Mouse (Mus musculus) intestine, postnatal 0 days (tissue): Measurements from ENCODE around the gene Obscn. TPM values are rescaled to one million over a fixed set of nuclear protein-coding genes. Genes with fewer than 3 reads are reported as not detected.

Source experiments
- ATAC-seq: fragments of 200-750 bp; cut with Nextera tagmentation; 2 replicates; pipeline ENCODE4 v1.8.0; 2017; ENCODE audit warnings: mild to moderate bottlenecking, moderate TSS enrichment, moderate library complexity
- H3K27ac ChIP-seq: fragments of 300-500 bp; sonication (generic); 2 replicates; pipeline ENCODE4 v1.5.1; 2014; ENCODE audit warnings: mild to moderate bottlenecking, low read depth, low read length, moderate library complexity
- H3K27me3 ChIP-seq: fragments of 300-500 bp; sonication (generic); replicated peaks from 2 replicates; pipeline ENCODE4 v1.6.1; 2014; ENCODE audit warnings: low read length, mixed read lengths; ENCODE audit not compliant: control insufficient read depth, insufficient read depth
- H3K36me3 ChIP-seq: fragments of 300-500 bp; sonication (generic); 2 replicates; pipeline ENCODE4 v1.6.1; 2014; ENCODE audit warnings: mild to moderate bottlenecking, moderate library complexity; ENCODE audit not compliant: control insufficient read depth, insufficient read depth
- H3K4me1 ChIP-seq: fragments of 300-500 bp; sonication (generic); replicated peaks from 2 replicates; pipeline ENCODE4 v1.6.1; 2014; ENCODE audit warnings: antibody characterized with exemption, low read length, mixed read lengths; ENCODE audit not compliant: control insufficient read depth, insufficient read depth
- H3K4me2 ChIP-seq: fragments of 300-500 bp; sonication (generic); replicated peaks from 2 replicates; pipeline ENCODE4 v1.6.1; 2014; ENCODE audit warnings: low read depth, mild to moderate bottlenecking, moderate library complexity
- H3K4me3 ChIP-seq: fragments of 300-500 bp; sonication (generic); 2 replicates; pipeline ENCODE4 v1.5.1; 2014; ENCODE audit warnings: low read depth, low read length
- H3K9ac ChIP-seq: fragments of 300-500 bp; sonication (generic); 2 replicates; pipeline ENCODE4 v1.6.1; 2014; ENCODE audit warnings: mild to moderate bottlenecking, low read depth, low read length
- H3K9me3 ChIP-seq: fragments of 300-500 bp; sonication (generic); 2 replicates; pipeline ENCODE4 v1.6.1; 2016; ENCODE audit warnings: mixed run types; ENCODE audit not compliant: control insufficient read depth
- CTCF ChIP-seq: sonication (generic); IDR thresholded peaks from 2 replicates; pipeline ENCODE4 v1.5.1; 2016; ENCODE audit warnings: low read depth, mild to moderate bottlenecking, control low read depth, antibody characterized with exemption, moderate library complexity
- WGBS: fragments of 180-500 bp; shearing (Covaris S2); extraction: QIAGEN DNeasy Blood & Tissue Kit; methylation state at CpG from one replicate; pipeline ENCODE4 v1.1.7; 2014; 5-methylcytosine and 5-hydroxymethylcytosine counted together
- polyA plus RNA-seq: library from polyadenylated mRNA; unstranded; fragments of >200 nt; fragmentation: Nextera tagmentation; extraction: Ambion mirVana; gene quantifications from 2 replicates; pipeline ENCODE4 v1.2.1, GENCODE M21; 2015

The Obscn gene
- polyA plus RNA-seq, 1 experiment from 2014 or later: 0.23 TPM

DNA sequence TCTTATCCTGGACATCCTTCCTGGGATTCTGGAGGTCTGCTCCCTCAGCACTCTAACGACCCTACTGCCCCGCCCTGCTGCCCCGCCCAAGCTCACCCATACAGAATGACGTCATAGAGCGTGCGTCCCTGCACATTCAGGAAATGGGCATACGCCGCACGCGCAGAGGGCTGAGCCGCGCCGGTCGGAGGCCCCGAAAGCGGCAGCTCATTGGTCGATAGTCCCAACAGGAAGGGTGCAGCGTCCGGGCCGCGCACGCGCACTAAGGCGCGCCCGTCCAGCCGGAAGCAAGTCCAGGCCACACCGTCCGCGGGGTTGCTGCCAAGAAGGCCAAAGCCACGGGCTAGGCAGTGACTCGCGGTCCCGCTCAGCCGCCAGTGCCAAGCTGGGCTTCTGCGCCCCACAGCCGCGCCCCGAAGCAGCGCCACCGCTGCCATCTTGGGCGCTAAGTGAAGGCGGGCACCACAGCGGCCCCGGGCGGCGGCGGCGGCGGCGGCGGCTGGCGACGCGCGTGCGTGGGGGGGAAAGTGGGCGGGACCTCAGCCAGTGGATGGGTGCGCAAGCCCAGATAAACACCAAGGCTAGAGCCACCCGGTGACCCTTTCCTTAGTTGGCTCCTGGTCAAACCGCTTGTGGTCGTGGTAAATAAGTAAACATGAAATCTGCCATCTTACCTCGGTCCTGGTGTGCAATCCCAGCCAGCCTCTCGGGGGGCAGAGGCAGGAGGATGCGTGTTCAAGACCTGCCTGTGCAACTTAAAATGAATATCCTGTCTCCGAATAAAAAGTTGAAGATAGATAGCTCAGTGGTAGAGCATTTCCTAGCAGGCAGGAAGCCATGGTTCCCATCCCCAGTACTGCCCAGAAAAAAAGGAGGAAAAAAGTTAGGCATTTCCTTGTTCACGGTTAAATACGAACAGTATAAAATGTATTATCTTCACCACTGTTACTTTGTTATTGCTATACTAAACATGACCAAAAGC, 27.3 kb upstream of the Obscn start, which contains the start of gene Iba57:
Iba57 (minus strand) TSS at position 485 of the 982 bp plus-strand sequence.
- H3K27me3 ChIP-seq: no peaks in the 10 kb centered on the region
- 0 out of 2 replicates have a peak, but pooled peaks cover 6% of the 10 kb centered on the region for H3K36me3 ChIP-seq
- peak within 1 kb of the TSS; percentile 98 for H3K27ac ChIP-seq
- peak within 1 kb of the TSS; percentile 64 for H3K4me3 ChIP-seq
- H3K9ac ChIP-seq: peak within 1 kb of the TSS; percentile 89
- H3K9me3 ChIP-seq: no peaks in the 10 kb centered on the region
- peak; percentile 98 for ATAC-seq
- H3K4me2 ChIP-seq: peak within 1 kb of the TSS; percentile 60
- WGBS: 2% methylated on average over 59 of the region's 68 CpGs
- H3K4me1 ChIP-seq: peaks cover 3% of the 10 kb centered on the region; the same call in 1 of the 2 replicates
- peak; percentile 68 for TF ChIP-seq CTCF

DNA sequence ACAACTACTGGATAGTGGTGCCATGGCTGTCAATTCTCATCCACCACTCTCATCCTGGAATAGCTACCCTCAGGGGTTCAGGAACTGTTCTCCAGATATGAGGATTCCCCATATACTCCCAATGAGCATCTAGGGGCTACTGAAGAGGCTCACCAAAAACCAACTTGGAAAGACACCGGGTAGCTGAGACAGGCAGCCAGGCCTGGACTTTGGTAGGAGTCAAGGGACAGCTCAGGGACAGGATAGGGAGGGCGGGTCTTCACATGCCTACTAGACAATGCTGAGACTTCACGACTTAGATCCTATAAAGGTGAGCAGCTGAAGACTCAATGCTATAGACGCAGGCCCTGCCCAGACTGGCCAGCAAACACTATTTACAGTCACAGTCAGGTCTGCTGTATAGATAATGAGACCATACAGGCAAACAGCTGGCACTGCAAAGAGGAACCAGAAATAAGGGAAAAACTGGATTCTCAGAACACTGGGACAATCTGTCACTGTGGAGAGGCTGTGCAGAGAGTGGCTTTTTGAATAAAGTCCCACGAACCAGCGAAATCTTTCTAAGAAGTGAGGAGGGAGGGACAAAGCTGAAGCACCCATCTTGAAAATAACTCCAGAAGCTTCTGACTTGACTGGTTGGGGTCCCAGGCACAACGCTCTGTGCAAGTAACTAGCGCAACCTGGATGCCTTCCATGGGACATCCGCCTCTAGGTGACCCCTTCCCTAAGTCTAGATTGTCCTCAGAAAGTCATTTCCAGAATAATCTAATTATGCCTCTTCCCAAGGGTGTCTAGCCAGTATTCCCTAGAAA, 26.4 kb upstream of the Obscn start:
- Histone ChIP-seq H3K9ac (peak overlapping the region; percentile 89), H3K4me1 (peaks cover 3% of the 10 kb centered on the region; the same call in 1 of the 2 replicates), H3K27me3 (no peaks in the 10 kb centered on the region), H3K36me3 (peaks cover 13% of the 10 kb centered on the region), H3K27ac (peak overlapping the region; percentile 98), H3K4me3 (peak overlapping the region; percentile 64), H3K9me3 (no peaks in the 10 kb centered on the region), H3K4me2 (peak overlapping the region; percentile 60)
- no peak for TF ChIP-seq CTCF
- WGBS: 39% methylated on average over 9 of the region's 9 CpGs
- no peak; the same call in 1 of the 2 replicates for ATAC-seq

DNA sequence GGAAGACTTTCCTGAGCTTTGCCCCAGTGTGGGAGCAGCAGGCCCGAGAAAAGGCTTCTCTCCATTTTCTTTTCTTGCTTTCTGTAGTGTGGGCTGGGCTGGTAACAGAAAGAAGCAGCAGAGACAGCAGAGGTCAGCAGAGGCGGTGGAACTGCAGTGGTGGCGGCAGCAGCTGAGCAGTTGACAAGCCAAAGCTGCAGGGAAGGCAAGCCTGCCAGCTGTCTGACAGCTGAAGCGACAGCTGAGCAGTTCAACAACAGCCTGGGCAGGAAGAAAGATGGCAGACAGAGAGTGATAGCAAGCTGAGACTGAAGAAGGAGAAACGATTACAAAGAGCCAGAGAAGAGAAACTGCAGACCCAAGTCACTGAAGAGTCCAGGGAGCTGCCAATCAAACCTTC, 25.2 kb upstream of the Obscn start:
- Histone ChIP-seq H3K4me3 (no peak overlapping the region), H3K4me2 (no peak overlapping the region), H3K9ac (no peak overlapping the region), H3K36me3 (peaks cover 18% of the 10 kb centered on the region), H3K27ac (no peak overlapping the region), H3K27me3 (no peaks in the 10 kb centered on the region), H3K4me1 (peaks cover 3% of the 10 kb centered on the region; the same call in 1 of the 2 replicates), H3K9me3 (no peaks in the 10 kb centered on the region)
- peak; percentile 41 for TF ChIP-seq CTCF
- 76% methylated on average over 5 of the region's 5 CpGs for WGBS
- no peak for ATAC-seq

DNA sequence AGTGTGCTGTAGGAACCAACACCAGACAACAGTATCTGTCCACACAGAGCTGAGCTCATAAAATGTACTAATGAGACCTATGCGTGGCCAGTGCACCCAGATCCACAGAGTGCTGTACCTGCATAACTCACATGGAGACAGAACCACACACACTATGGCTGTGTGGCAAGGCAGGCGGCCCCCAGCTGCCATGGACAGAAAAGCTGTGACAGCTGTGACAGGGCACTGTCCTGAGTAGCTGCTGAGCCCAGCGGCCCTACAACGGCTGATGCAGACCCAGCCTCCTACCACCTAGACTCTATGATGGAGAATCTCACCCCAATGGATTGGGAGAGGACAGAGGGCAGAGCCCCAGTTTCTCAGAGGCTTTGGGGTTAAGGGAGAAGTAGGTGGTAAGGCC, 23.4 kb upstream of the Obscn start:
- no peak overlapping the region for H3K9ac ChIP-seq
- no peaks in the 10 kb centered on the region for H3K9me3 ChIP-seq
- WGBS: 90% methylated on average over 4 of the region's 4 CpGs
- no peak for TF ChIP-seq CTCF
- H3K4me2 ChIP-seq: no peak overlapping the region
- no peak overlapping the region for H3K27ac ChIP-seq
- H3K4me1 ChIP-seq: peaks cover 3% of the 10 kb centered on the region; the same call in 1 of the 2 replicates
- H3K4me3 ChIP-seq: no peak overlapping the region
- ATAC-seq: no peak
- H3K27me3 ChIP-seq: no peaks in the 10 kb centered on the region
- peaks cover 18% of the 10 kb centered on the region for H3K36me3 ChIP-seq

DNA sequence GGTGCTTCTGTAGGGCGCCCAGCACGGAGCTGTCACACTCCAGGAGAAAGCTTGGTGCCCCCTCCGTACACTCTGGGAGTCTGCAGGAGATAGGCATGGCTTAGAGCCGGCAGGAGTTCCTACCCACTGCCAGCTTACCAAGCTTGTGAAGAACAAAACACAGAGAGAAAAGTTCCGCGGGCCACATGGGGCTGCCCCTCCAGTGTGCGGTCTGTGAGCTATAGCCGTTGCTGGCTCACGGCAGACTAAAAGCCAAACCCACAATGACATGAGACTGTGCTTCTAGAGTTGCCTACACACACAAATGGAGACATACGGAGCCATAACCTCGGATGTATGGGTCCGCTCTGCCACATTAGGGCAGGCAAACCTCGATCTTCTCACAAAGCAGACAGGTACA, 22.9 kb upstream of the Obscn start:
- Histone ChIP-seq H3K9ac (no peak overlapping the region), H3K4me3 (no peak overlapping the region), H3K27me3 (no peaks in the 10 kb centered on the region), H3K4me1 (peaks cover 3% of the 10 kb centered on the region; the same call in 1 of the 2 replicates), H3K4me2 (no peak overlapping the region), H3K36me3 (peaks cover 18% of the 10 kb centered on the region), H3K27ac (no peak overlapping the region), H3K9me3 (no peaks in the 10 kb centered on the region)
- no peak for ATAC-seq
- WGBS: 92% methylated on average over 13 of the region's 13 CpGs
- TF ChIP-seq CTCF: no peak

DNA sequence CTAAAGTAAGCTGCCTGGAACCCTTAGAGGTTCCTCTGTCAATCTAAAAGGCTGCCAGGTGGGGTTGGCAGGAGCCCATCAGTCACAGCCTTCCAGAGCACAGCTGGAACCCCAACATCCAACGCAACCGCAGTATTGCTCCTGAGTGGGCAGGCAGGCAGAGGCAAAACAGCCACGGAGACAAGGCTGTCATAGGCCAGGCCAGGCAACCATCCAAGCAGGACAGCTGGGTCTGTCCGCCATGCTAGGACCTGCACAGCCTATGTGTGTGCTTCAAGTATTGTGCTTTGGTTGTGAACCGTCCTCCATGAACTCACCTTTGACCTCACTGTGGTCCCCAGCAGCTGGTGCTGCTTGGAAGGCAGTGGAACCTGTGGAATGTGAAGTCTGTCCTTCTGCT, 19.7 kb upstream of the Obscn start:
- Histone ChIP-seq H3K4me3 (no peak overlapping the region), H3K27me3 (no peaks in the 10 kb centered on the region), H3K36me3 (peaks cover 18% of the 10 kb centered on the region), H3K4me2 (no peak overlapping the region), H3K4me1 (no peaks in the 10 kb centered on the region), H3K27ac (no peak overlapping the region), H3K9me3 (no peaks in the 10 kb centered on the region), H3K9ac (no peak overlapping the region)
- WGBS: 85% methylated on average over 5 of the region's 5 CpGs
- ATAC-seq: no peak
- TF ChIP-seq CTCF: no peak
